Mouse (Mus musculus): Measurements from ENCODE around the gene Dnajc22. TPM values are rescaled to one million over a fixed set of nuclear protein-coding genes. Genes with fewer than 3 reads are reported as not detected.

Gene Dnajc22
- polyA plus RNA-seq, 1 experiment from 2014 or later, result 0.61 TPM

Small RNA genes lying within 50 kb of the gene (microRNA-seq; reads per million reads assigned to microRNA genes)
- gene Mir6960, result 2.4 reads per million

Other genes with a start within 250 kb of the Dnajc22 start
- 17.6 and 21.6 TPM in 2 replicates for gene Kmt2d, start 222.0 kb upstream of the Dnajc22 start, polyA plus RNA-seq (2014; fragmentation: Nextera tagmentation; extraction: Ambion mirVana)
- gene Rhebl1, start 198.6 kb upstream of the Dnajc22 start, polyA plus RNA-seq (2014; fragmentation: Nextera tagmentation; extraction: Ambion mirVana), result 19.8 and 22.2 TPM in 2 replicates
- gene Dhh, start 194.6 kb upstream of the Dnajc22 start, polyA plus RNA-seq (2014; fragmentation: Nextera tagmentation; extraction: Ambion mirVana), result 0.15 and 0.23 TPM in 2 replicates
- 5.5 and 6.2 TPM in 2 replicates for gene Lmbr1l, start 174.9 kb upstream of the Dnajc22 start, polyA plus RNA-seq (2014; fragmentation: Nextera tagmentation; extraction: Ambion mirVana)
- gene Tuba1b, start 158.6 kb upstream of the Dnajc22 start, polyA plus RNA-seq (2014; fragmentation: Nextera tagmentation; extraction: Ambion mirVana), result 2,238 and 2,358 TPM in 2 replicates
- not detected in 2 replicates for gene Gm49450, start 139.6 kb upstream of the Dnajc22 start, polyA plus RNA-seq (2014; fragmentation: Nextera tagmentation; extraction: Ambion mirVana)
- 1,453 and 1,516 TPM in 2 replicates for gene Tuba1a, start 139.5 kb upstream of the Dnajc22 start, polyA plus RNA-seq (2014; fragmentation: Nextera tagmentation; extraction: Ambion mirVana)
- gene Tuba1c, start 63.3 kb upstream of the Dnajc22 start, polyA plus RNA-seq (2014; fragmentation: Nextera tagmentation; extraction: Ambion mirVana), result 146 and 157 TPM in 2 replicates
- 0.10 and 0.11 TPM in 2 replicates for gene Prph, start 38.0 kb upstream of the Dnajc22 start, polyA plus RNA-seq (2014; fragmentation: Nextera tagmentation; extraction: Ambion mirVana)
- gene Troap, start 18.6 kb upstream of the Dnajc22 start, polyA plus RNA-seq (2014; fragmentation: Nextera tagmentation; extraction: Ambion mirVana), result 33.4 and 37.2 TPM in 2 replicates
- gene C1ql4, start 5.4 kb upstream of the Dnajc22 start, polyA plus RNA-seq (2014; fragmentation: Nextera tagmentation; extraction: Ambion mirVana), result not detected in 2 replicates
- gene Spats2, start 32.7 kb downstream of the Dnajc22 start, polyA plus RNA-seq (2014; fragmentation: Nextera tagmentation; extraction: Ambion mirVana), result 69.2 and 70.1 TPM in 2 replicates
- gene Kcnh3, start 131.7 kb downstream of the Dnajc22 start, polyA plus RNA-seq (2014; fragmentation: Nextera tagmentation; extraction: Ambion mirVana), result 0.07 TPM in 1 of 2 replicates, not detected in the other
- 165 and 168 TPM in 2 replicates for gene Mcrs1, start 158.8 kb downstream of the Dnajc22 start, polyA plus RNA-seq (2014; fragmentation: Nextera tagmentation; extraction: Ambion mirVana)
- 51.9 and 57.3 TPM in 2 replicates for gene Prpf40b, start 201.9 kb downstream of the Dnajc22 start, polyA plus RNA-seq (2014; fragmentation: Nextera tagmentation; extraction: Ambion mirVana)
- not detected in 2 replicates for gene Fam186b, start 202.7 kb downstream of the Dnajc22 start, polyA plus RNA-seq (2014; fragmentation: Nextera tagmentation; extraction: Ambion mirVana)